Mouse (Mus musculus): ENCODE results near the gene Lor. TPM values are rescaled to one million over a fixed set of nuclear protein-coding genes. Genes with fewer than 3 reads are reported as not detected.

Gene Lor
- not detected for polyA plus RNA-seq (2017; shearing (Covaris generic))

DNA sequence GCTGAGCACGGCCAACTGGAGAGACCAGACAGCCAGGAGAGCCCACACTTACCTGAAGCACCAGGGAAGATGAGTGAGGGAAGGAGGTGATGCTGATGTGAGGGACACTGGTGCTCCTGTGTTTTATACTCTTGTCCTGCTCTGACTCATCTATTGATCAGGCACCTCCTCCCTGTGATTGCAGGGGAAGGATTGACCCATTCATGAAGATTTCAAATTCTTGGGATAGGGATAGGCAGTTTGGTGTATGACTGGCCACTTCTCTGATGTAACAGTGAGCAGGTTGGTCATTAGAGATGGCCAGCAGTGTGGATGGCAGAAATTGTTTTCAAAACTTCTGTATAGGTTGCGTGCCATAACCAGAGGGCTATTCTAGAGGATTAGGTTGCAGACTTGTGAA is at the start of gene Lor:
Gene Lor (minus strand): TSS at position 101 of the 400 bp plus-strand sequence.

DNA sequence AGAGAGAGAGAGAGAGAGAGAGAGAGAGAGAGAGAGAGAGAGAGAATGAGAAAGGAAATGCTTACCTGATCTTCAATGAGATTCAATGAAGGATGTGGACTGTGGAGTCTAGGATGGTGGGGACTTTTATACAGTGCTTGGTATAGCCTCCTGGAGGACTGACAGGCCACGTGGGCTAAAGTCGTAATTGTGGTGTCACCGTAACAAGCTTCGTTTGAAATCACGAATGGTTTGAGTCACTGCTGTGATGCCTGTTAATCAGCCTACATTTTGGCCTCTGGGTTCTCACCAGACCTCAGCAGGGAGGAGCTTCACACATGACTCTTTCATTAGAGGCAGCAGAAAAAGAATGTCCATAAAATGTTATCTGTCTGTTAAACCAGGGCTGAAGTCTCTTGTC is 40.9 kb upstream of the Lor start, which contains the start of gene Prr9:
Gene Prr9 (minus strand): TSS at position 101 of the 400 bp plus-strand sequence.

Other genes with a start within 250 kb of the Lor start
- gene Pglyrp3, start 68.6 kb downstream of the Lor start, polyA plus RNA-seq (2017; shearing (Covaris generic)): not detected
- not detected for gene Prr9, start 40.8 kb upstream of the Lor start, polyA plus RNA-seq (2017; shearing (Covaris generic))
- not detected for gene Lelp1, start 59.6 kb upstream of the Lor start, polyA plus RNA-seq (2017; shearing (Covaris generic))
- gene Sprr2a1, start 132.7 kb upstream of the Lor start, polyA plus RNA-seq (2017; shearing (Covaris generic)): not detected
- gene Sprr2a2, start 132.8 kb upstream of the Lor start, polyA plus RNA-seq (2017; shearing (Covaris generic)): not detected
- not detected for gene Sprr2a3, start 202.3 kb upstream of the Lor start, polyA plus RNA-seq (2017; shearing (Covaris generic))
- not detected for gene Sprr2b, start 233.5 kb upstream of the Lor start, polyA plus RNA-seq (2017; shearing (Covaris generic))

All from naive thymus-derived CD4-positive, alpha-beta T cell, adult 5 months (primary cell).